Mouse (Mus musculus) heart, adult 2 months (tissue): ENCODE data around the gene Ube2l3. TPM values are rescaled to one million over a fixed set of nuclear protein-coding genes. Genes with fewer than 3 reads are reported as not detected.
A peak's percentile ranks its signal among the peaks of the same experiment; 100 is the strongest.

Source experiments
- DNase-seq, 2 experiments: peaks; one replicate each; pipeline ENCODE4 v3.0.0; 2021
- H3K27ac ChIP-seq: fragments of 200-600 bp; 2 replicates; pipeline ENCODE4 v1.8.1; 2022
- H3K27me3 ChIP-seq: fragments of 200-500 bp; 2 replicates; pipeline ENCODE4 v1.6.1; 2012; ENCODE audit warnings: mild to moderate bottlenecking, low read length, inconsistent platforms, mixed read lengths; ENCODE audit not compliant: control insufficient read depth, insufficient read depth
- H3K36me3 ChIP-seq: fragments of 200-500 bp; 2 replicates; pipeline ENCODE4 v1.6.1; 2012; ENCODE audit warnings: low read length, inconsistent platforms; ENCODE audit not compliant: control insufficient read depth, insufficient read depth
- H3K4me1 ChIP-seq: fragments of 200-500 bp; 2 replicates; pipeline ENCODE4 v1.6.1; 2011; ENCODE audit warnings: low read length; ENCODE audit not compliant: control insufficient read depth, insufficient read depth
- H3K4me3 ChIP-seq: fragments of 200-600 bp; 2 replicates; pipeline ENCODE4 v1.8.1; 2022
- H3K79me2 ChIP-seq: fragments of 200-500 bp; replicated peaks from 2 replicates; pipeline ENCODE4 v1.6.1; 2012; ENCODE audit warnings: mild to moderate bottlenecking, inconsistent platforms, low read length, moderate library complexity, mixed read lengths; ENCODE audit not compliant: control insufficient read depth, insufficient read depth
- H3K9ac ChIP-seq: fragments of 200-500 bp; 2 replicates; pipeline ENCODE4 v1.6.1; 2012; ENCODE audit warnings: low read depth, mild to moderate bottlenecking, control low read depth, inconsistent platforms, low read length, mixed read lengths
- CTCF ChIP-seq: fragments of 200-600 bp; IDR thresholded peaks from 2 replicates; pipeline ENCODE4 v1.8.1; 2022; ENCODE audit warnings: antibody characterized with exemption, mild to moderate bottlenecking, moderate library complexity
- EP300 ChIP-seq: fragments of 200-500 bp; IDR thresholded peaks from 2 replicates; pipeline ENCODE4 v1.6.1; 2011; ENCODE audit warnings: low read depth, low read length, control low read depth; ENCODE audit not compliant: insufficient read depth
- POLR2A ChIP-seq: fragments of 200-500 bp; IDR thresholded peaks from 2 replicates; pipeline ENCODE4 v1.6.1; 2011; ENCODE audit warnings: mild to moderate bottlenecking, low read depth, low read length, control low read depth; ENCODE audit not compliant: insufficient read depth
- WGBS: fragments of 180-500 bp; shearing (Covaris S2); methylation state at CpG from one replicate; pipeline ENCODE4 v1.1.7; 2018; 5-methylcytosine and 5-hydroxymethylcytosine counted together
- intact Hi-C: fragments of 180-260 bp; cut with DNase I; formaldehyde crosslinking; loops from one replicate; pipeline ENCODE4 v1.15.1; 2025
- polyA plus RNA-seq: library from polyadenylated mRNA; depleted of rRNA; stranded (reverse); fragments of >200 nt; gene quantifications from 2 replicates; pipeline ENCODE4 v1.2.3, GENCODE M21; 2012
- total RNA-seq, 2 experiments: library from RNA; stranded (reverse); gene quantifications; 2 replicates each; pipeline ENCODE4 v1.2.3; 2021

Gene Ube2l3
- total and polyA plus RNA-seq, 3 experiments = 55.0 to 112 (median 102) TPM

DNA sequence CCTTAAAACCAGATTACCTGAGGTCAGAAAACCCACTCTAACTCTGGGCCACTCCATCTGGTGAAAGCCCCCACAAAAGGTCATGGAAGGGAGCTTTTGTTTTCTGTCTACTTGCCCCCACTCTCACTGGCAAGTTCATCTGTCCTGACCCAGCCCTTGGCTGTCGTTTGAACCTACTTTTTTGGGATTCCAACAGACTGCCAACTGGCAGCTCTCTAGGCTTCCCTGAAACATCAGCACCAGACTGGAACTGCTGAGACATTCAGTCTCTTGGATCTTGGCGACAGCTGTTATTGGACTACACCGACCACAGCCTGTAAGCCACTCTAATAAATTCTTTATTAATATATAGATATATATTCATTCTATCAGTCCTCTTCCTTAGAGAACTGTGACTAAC is 19.4 kb downstream of the Ube2l3 start:
- DNase-seq = peak in 1 of 2 experiments; percentile 11
- peaks cover 8% of the 10 kb centered on the region for H3K79me2 ChIP-seq
- 41% methylated on average over 3 of the region's 3 CpGs for WGBS
- H3K27me3 ChIP-seq = no peaks in the 10 kb centered on the region
- no peak overlapping the region for H3K4me3 ChIP-seq
- H3K27ac ChIP-seq = no peak overlapping the region
- no peak overlapping the region for H3K9ac ChIP-seq
- H3K4me1 ChIP-seq = peaks cover 6% of the 10 kb centered on the region
- intact Hi-C loops = no loop called here
- H3K36me3 ChIP-seq = peaks cover 12% of the 10 kb centered on the region
- TF ChIP-seq CTCF (no peak), POLR2A (no peak), EP300 (no peak)

DNA sequence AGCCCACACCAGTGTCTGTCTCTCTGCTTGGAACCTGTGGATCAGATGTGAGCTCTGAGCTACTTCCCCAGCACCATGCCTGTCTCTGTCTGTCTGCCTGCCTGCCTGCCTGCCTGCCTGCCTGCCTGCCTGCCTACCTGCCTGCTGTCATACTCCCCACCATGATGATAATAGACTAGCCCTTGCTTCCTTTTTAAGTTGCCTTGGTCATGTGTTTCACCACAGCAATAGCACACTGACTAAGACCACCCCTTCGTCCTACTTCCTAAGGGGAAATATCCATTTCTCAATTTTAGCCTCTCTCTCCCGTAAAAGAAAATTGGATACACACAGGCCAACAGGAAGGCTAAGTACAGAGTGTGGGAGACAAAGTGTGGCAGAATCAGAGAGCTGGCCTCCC is 20.3 kb downstream of the Ube2l3 start:
- WGBS = 41% methylated on average over 2 of the region's 2 CpGs
- TF ChIP-seq EP300 = no peak
- TF ChIP-seq CTCF = no peak
- no peak for TF ChIP-seq POLR2A
- intact Hi-C loops = no loop called here
- Histone ChIP-seq H3K36me3 (peaks cover 13% of the 10 kb centered on the region), H3K27ac (no peak overlapping the region), H3K4me3 (no peak overlapping the region), H3K27me3 (no peaks in the 10 kb centered on the region), H3K9ac (no peak overlapping the region), H3K4me1 (peaks cover 11% of the 10 kb centered on the region), H3K79me2 (peaks cover 13% of the 10 kb centered on the region)
- no peak for DNase-seq

DNA sequence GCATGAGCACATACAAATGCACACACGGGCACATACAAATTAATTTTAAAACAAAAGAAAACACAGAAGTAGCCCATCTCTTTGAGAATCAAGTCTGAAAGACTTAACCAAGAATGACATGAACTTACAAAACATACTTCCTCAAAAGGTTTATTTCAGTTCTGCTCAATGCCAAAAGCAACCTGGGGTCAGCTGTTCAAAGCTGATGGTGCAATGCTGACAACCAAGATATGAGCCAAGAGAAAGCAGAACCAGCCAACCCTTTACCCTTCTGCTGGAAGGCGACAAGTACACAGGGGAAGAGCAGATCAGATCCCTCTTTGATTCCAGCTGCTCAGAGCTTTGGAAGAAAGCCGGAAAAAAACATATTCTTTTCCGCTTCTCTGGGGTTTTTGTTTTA is 21.1 kb downstream of the Ube2l3 start:
- no peaks in the 10 kb centered on the region for H3K27me3 ChIP-seq
- intact Hi-C loops = no loop called here
- 48% methylated on average over 4 of the region's 4 CpGs for WGBS
- H3K27ac ChIP-seq = no peak overlapping the region
- TF ChIP-seq POLR2A (no peak), EP300 (no peak), CTCF (no peak)
- peak in 1 of 2 experiments; percentile 61 for DNase-seq
- no peak overlapping the region for H3K4me3 ChIP-seq
- H3K9ac ChIP-seq = no peak overlapping the region
- peaks cover 13% of the 10 kb centered on the region for H3K79me2 ChIP-seq
- H3K36me3 ChIP-seq = peaks cover 13% of the 10 kb centered on the region
- peaks cover 11% of the 10 kb centered on the region for H3K4me1 ChIP-seq

DNA sequence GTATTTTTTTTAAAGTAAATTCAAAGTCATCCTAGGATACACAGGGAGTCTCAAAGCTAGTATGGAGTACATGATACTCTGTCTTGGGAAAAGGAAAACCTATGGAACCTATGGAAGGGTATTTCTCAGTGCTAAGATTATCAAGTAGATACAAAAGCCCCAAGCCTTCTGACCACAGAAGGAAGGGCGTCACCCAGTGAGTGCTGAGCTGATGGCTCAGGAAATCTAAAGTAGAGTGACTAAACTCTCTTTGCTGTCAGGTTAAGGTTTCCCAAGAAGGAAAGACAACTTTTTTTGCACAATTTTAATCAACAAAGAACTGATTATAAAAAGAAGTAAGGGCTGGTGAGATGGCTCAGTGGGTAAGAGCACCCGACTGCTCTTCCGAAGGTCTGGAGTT is 22.7 kb downstream of the Ube2l3 start:
- 92% methylated on average over 3 of the region's 3 CpGs for WGBS
- Histone ChIP-seq H3K4me1 (peaks cover 11% of the 10 kb centered on the region), H3K27ac (no peak overlapping the region), H3K9ac (no peak overlapping the region), H3K27me3 (no peaks in the 10 kb centered on the region), H3K4me3 (no peak overlapping the region), H3K36me3 (peaks cover 19% of the 10 kb centered on the region), H3K79me2 (peaks cover 9% of the 10 kb centered on the region)
- intact Hi-C loops = no loop called here
- no peak for TF ChIP-seq CTCF
- DNase-seq = no peak

DNA sequence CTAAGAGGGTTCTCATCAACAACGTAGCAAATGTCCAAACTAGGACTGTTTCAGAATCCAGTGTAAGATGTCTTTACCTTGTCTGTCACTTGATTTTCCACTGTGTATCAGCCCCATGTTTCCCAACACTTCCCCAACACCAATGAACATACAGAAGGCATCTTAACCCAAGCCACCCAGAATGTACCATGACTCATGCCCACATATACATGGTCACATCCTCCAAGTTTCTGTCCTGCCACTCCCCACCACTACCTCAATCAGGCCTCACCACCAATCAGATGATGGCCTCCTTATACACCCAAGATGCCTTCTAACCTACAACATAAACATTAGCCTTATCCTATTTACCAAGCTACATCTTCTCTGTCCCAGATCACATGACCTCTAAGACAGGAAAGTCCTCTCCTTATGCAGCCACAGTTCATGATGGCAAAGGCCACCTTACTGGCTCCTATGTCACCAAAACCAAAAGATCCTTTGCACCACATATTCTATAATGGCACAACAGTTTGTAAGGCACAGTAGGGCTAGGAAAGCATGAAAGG is 24.8 kb downstream of the Ube2l3 start:
- no peak overlapping the region for H3K27ac ChIP-seq
- no peak overlapping the region for H3K9ac ChIP-seq
- no peaks in the 10 kb centered on the region for H3K27me3 ChIP-seq
- H3K4me1 ChIP-seq = peaks cover 8% of the 10 kb centered on the region
- no peak for TF ChIP-seq EP300
- TF ChIP-seq POLR2A = no peak
- TF ChIP-seq CTCF = no peak
- WGBS = 88% methylated on average over 1 of the region's 1 CpGs
- peaks cover 9% of the 10 kb centered on the region for H3K79me2 ChIP-seq
- H3K36me3 ChIP-seq = peaks cover 16% of the 10 kb centered on the region
- no peak overlapping the region for H3K4me3 ChIP-seq
- no peak for DNase-seq
- intact Hi-C loops = no loop called here

DNA sequence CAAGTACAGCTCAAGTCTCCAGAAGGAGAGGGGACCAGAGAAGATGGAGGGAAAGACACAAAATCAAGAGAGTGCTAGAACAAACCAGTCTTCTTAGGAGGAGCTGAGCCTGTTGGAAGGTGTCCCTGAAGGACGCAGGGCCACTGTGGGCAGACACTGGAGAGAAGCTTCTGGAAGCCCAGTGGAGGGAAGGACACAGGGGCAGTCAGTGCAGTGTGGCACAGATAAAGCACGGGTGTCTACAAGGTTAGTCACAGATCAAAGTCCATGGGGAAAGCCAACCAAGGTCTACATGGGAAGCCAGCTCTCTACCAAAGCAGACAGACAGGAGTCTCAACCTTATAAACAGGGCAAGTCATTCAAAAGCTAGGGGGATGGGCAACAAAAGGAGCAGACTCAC is 26.7 kb downstream of the Ube2l3 start:
- Histone ChIP-seq H3K4me1 (peaks cover 6% of the 10 kb centered on the region), H3K27me3 (no peaks in the 10 kb centered on the region), H3K36me3 (peaks cover 17% of the 10 kb centered on the region), H3K27ac (no peak overlapping the region), H3K9ac (no peak overlapping the region), H3K4me3 (no peak overlapping the region), H3K79me2 (peaks cover 9% of the 10 kb centered on the region)
- TF ChIP-seq CTCF (no peak), POLR2A (no peak), EP300 (no peak)
- 60% methylated on average over 2 of the region's 2 CpGs for WGBS
- DNase-seq = no peak
- intact Hi-C loops = no loop called here
